Mouse (Mus musculus) erythroblast, embryonic 14.5 days (primary cell): ENCODE results near the gene Mrpl35.

Experiments used
- GATA1 ChIP-seq: IDR thresholded peaks from 2 replicates; pipeline ENCODE4 v1.6.1; 2012; ENCODE audit warnings: low read length, inconsistent platforms, mixed read lengths
- TAL1 ChIP-seq: IDR thresholded peaks from 3 replicates; pipeline ENCODE4 v1.6.1; 2012; ENCODE audit warnings: low read length, inconsistent platforms, mixed read lengths

- TF ChIP-seq GATA1 (no peak), TAL1 (no peak)
Measured at GRCm38 (mm10) chr6:71791771-71792170, 35.0 kb downstream of the Mrpl35 start.
